Mouse (Mus musculus): Measurements from ENCODE around the gene 1700014D04Rik. TPM values are rescaled to one million over a fixed set of nuclear protein-coding genes. Genes with fewer than 3 reads are reported as not detected.
"Not testable (repeated sequence)": the region's sequence is repeated elsewhere in the genome, so short reads cannot be mapped to it uniquely, and the experiment has no call there.

1700014D04Rik gene
- polyA plus RNA-seq, 1 experiment from 2014 or later = not detected

DNA sequence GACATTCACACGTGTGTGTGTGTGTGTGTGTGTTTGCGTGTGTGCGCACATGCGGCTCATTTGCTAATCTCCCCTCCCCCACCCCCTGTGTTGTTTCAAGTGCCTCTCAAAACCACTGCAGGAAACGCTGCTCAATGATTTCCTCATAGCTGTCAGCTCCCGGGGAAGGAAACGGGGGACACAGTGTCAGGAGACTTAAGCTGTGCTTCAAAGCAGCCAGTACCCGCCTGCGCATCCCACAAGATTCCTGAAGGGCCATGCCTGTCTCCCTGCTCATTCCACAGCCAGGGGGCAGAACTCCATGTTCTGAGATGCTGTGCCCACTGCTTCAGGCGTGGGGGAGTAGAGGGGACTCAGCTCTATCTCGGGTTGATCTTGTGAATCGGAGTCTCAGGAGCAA lies 42.0 kb downstream of the 1700014D04Rik start:
- ATAC-seq (ENCODE audit: low read depth) = no peak
- peaks cover 18% of the 10 kb centered on the region for H3K27me3 ChIP-seq (ENCODE audit: control insufficient read depth, insufficient read depth, low read depth, low read length)
- WGBS (ENCODE audit: insufficient replicate concordance) = 13% methylated on average over 12 of the region's 12 CpGs
- H3K4me2 ChIP-seq (ENCODE audit: low read depth, low read length) = no peak overlapping the region
- no peak overlapping the region for H3K9ac ChIP-seq (ENCODE audit: low read depth, low read length)
- H3K36me3 ChIP-seq (ENCODE audit: control insufficient read depth, insufficient read depth) = no peaks in the 10 kb centered on the region
- H3K4me3 ChIP-seq (ENCODE audit: low read depth, low read length) = no peak overlapping the region
- no peaks in the 10 kb centered on the region for H3K4me1 ChIP-seq (ENCODE audit: control insufficient read depth, low read depth, low read length)
- H3K9me3 ChIP-seq (replicated peaks; ENCODE audit: control insufficient read depth, low read length) = no peaks in the 10 kb centered on the region
- H3K27ac ChIP-seq (ENCODE audit: low read length) = no peak overlapping the region

DNA sequence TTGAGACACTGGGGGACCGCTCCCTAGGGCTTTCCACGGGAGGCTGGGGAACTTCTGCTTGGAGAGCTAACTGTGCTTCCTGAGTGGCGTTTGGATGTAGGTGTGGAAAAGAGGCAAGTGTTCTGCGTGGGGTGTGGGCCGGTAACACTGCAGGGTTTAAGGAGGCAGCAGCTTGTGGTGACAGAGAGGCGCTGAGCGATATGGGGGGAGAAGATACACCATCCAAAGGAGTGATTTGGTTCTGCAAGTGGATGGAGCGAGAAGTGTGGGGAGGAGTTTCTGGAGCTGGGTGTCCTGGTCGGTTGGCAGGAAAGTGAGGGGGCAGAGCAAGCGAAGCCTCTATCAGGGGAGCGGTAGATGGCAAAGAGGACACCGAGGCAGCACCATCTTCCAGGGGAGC lies 43.0 kb downstream of the 1700014D04Rik start:
- Histone ChIP-seq H3K4me1 (ENCODE audit: control insufficient read depth, low read depth, low read length) (no peaks in the 10 kb centered on the region), H3K36me3 (ENCODE audit: control insufficient read depth, insufficient read depth) (no peaks in the 10 kb centered on the region), H3K9ac (ENCODE audit: low read depth, low read length) (no peak overlapping the region), H3K27me3 (ENCODE audit: control insufficient read depth, insufficient read depth, low read depth, low read length) (peaks cover 18% of the 10 kb centered on the region), H3K4me3 (ENCODE audit: low read depth, low read length) (no peak overlapping the region), H3K27ac (ENCODE audit: low read length) (no peak overlapping the region), H3K4me2 (ENCODE audit: low read depth, low read length) (no peak overlapping the region), H3K9me3 (replicated peaks; ENCODE audit: control insufficient read depth, low read length) (no peaks in the 10 kb centered on the region)
- WGBS (ENCODE audit: insufficient replicate concordance) = 66% methylated on average over 12 of the region's 12 CpGs
- no peak for ATAC-seq (ENCODE audit: low read depth)

DNA sequence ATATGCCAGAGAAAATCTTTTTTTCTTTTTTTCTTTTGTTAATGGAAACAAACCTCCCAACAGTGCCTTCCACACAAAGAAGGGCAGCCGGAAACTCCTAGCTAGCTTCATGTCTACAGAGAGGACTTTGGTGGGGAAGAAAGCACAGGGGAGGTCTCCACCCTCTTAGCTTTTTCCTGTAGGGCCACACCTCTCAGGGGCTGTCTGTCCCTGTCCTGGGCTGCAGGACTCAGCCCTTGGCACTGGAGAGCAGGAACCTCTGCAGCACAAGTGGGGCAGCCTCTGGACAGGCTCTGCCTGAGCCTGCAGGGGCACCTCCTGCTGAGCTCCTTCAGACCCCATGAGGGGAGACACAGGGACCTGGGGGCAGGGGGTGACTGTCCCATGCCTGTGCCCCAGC lies 46.4 kb downstream of the 1700014D04Rik start:
- H3K4me3 ChIP-seq (ENCODE audit: low read depth, low read length); H3K4me1 ChIP-seq (ENCODE audit: control insufficient read depth, low read depth, low read length); H3K4me2 ChIP-seq (ENCODE audit: low read depth, low read length); H3K36me3 ChIP-seq (ENCODE audit: control insufficient read depth, insufficient read depth); ATAC-seq (ENCODE audit: low read depth); H3K9ac ChIP-seq (ENCODE audit: low read depth, low read length); H3K9me3 ChIP-seq (replicated peaks; ENCODE audit: control insufficient read depth, low read length); H3K27ac ChIP-seq (ENCODE audit: low read length): not testable (repeated sequence)
- H3K27me3 ChIP-seq (ENCODE audit: control insufficient read depth, insufficient read depth, low read depth, low read length) = peaks cover 18% of the 10 kb centered on the region
- 50% methylated on average over 1 of the region's 1 CpGs for WGBS (ENCODE audit: insufficient replicate concordance)

DNA sequence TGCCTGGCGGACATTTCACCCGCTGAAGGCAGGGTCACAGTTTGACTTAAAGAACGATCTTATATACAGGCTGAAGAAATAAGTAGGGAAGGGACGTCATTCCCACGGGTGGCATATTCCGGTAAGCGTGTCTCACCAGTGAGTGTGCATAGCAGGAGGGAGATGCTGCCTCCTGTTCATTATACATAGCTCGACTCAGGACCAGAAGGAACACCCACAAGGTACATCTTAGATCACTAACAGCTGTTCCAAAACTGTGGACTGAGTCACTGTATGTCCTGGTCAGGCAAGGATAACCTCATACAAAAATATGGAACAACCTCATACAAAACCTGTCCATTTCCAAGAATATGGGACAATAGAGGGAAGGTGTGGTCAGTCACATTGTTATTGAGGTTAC lies 47.4 kb downstream of the 1700014D04Rik start:
- peaks cover 9% of the 10 kb centered on the region for H3K27me3 ChIP-seq (ENCODE audit: control insufficient read depth, insufficient read depth, low read depth, low read length)
- WGBS (ENCODE audit: insufficient replicate concordance) = 76% methylated on average over 8 of the region's 8 CpGs
- no peaks in the 10 kb centered on the region for H3K4me1 ChIP-seq (ENCODE audit: control insufficient read depth, low read depth, low read length)
- no peaks in the 10 kb centered on the region for H3K9me3 ChIP-seq (replicated peaks; ENCODE audit: control insufficient read depth, low read length)
- no peaks in the 10 kb centered on the region for H3K36me3 ChIP-seq (ENCODE audit: control insufficient read depth, insufficient read depth)
- no peak overlapping the region for H3K4me3 ChIP-seq (ENCODE audit: low read depth, low read length)
- H3K9ac ChIP-seq (ENCODE audit: low read depth, low read length) = no peak overlapping the region
- H3K4me2 ChIP-seq (ENCODE audit: low read depth, low read length) = no peak overlapping the region
- ATAC-seq (ENCODE audit: low read depth) = no peak
- no peak overlapping the region for H3K27ac ChIP-seq (ENCODE audit: low read length)

DNA sequence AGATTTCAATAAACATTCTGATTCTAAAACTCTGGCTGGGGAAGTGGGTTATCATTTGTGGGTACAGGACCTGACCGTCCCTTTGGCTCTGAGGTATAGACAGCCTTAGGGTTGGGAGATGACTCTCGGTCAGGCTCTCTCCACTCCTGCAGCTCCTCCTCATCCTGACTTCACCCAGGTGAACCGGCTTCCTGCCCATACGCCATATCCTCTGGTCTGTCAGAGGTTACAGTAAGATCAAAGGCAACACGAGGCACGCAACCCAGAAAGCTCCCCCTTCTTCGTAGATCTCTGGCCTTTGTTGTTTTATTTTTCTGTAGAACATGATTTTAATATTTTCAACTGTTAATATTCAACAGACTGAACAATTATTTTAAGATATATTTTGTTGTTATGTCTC lies 50.8 kb downstream of the 1700014D04Rik start:
- 72% methylated on average over 7 of the region's 7 CpGs for WGBS (ENCODE audit: insufficient replicate concordance)
- no peaks in the 10 kb centered on the region for H3K4me1 ChIP-seq (ENCODE audit: control insufficient read depth, low read depth, low read length)
- ATAC-seq (ENCODE audit: low read depth) = no peak

DNA sequence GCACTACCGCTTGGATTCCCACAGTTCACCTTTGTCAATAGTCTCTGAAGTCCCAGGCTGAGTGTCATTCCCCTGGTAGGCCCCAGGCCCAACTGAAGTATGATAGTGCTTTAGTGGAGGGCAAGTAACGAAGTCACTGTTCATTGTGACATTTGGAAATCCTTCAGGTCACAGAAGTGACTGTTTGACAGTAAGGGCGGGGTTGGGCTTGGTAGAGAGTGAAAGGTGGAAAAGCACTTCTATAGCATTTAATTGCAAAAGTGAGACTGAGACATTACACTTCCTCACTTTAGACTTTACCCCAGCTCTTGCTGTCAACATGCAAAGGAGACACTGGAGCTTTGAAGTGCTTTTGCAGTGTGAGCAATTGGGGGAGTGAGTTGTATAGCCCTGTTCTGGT lies 52.5 kb downstream of the 1700014D04Rik start, which contains the start of gene 4921517D22Rik:
4921517D22Rik (minus strand) TSS at position 101 of the 400 bp plus-strand sequence.
- no peak within 1 kb of the TSS for H3K4me3 ChIP-seq (ENCODE audit: low read depth, low read length)
- no peak within 1 kb of the TSS for H3K9ac ChIP-seq (ENCODE audit: low read depth, low read length)
- no peak within 1 kb of the TSS for H3K27ac ChIP-seq (ENCODE audit: low read length)
- H3K27me3 ChIP-seq (ENCODE audit: control insufficient read depth, insufficient read depth, low read depth, low read length) = no peaks in the 10 kb centered on the region; the same call in 1 of the 2 replicates
- no peaks in the 10 kb centered on the region for H3K9me3 ChIP-seq (replicated peaks; ENCODE audit: control insufficient read depth, low read length)
- no peak within 1 kb of the TSS for H3K4me2 ChIP-seq (ENCODE audit: low read depth, low read length)
- H3K4me1 ChIP-seq (ENCODE audit: control insufficient read depth, low read depth, low read length) = no peaks in the 10 kb centered on the region
- WGBS (ENCODE audit: insufficient replicate concordance) = 70% methylated on average over 3 of the region's 3 CpGs
- no peak for ATAC-seq (ENCODE audit: low read depth)
- H3K36me3 ChIP-seq (ENCODE audit: control insufficient read depth, insufficient read depth) = no peaks in the 10 kb centered on the region

More for the DNA sequence above, 50.8 kb downstream of the 1700014D04Rik start:
- H3K9me3 ChIP-seq (replicated peaks; ENCODE audit: control insufficient read depth, low read length) = no peaks in the 10 kb centered on the region
- no peaks in the 10 kb centered on the region; the same call in 1 of the 2 replicates for H3K27me3 ChIP-seq (ENCODE audit: control insufficient read depth, insufficient read depth, low read depth, low read length)
- no peak overlapping the region for H3K27ac ChIP-seq (ENCODE audit: low read length)
- H3K9ac ChIP-seq (ENCODE audit: low read depth, low read length) = no peak overlapping the region
- no peaks in the 10 kb centered on the region for H3K36me3 ChIP-seq (ENCODE audit: control insufficient read depth, insufficient read depth)
- no peak overlapping the region for H3K4me3 ChIP-seq (ENCODE audit: low read depth, low read length)
- no peak overlapping the region for H3K4me2 ChIP-seq (ENCODE audit: low read depth, low read length)

DNA sequence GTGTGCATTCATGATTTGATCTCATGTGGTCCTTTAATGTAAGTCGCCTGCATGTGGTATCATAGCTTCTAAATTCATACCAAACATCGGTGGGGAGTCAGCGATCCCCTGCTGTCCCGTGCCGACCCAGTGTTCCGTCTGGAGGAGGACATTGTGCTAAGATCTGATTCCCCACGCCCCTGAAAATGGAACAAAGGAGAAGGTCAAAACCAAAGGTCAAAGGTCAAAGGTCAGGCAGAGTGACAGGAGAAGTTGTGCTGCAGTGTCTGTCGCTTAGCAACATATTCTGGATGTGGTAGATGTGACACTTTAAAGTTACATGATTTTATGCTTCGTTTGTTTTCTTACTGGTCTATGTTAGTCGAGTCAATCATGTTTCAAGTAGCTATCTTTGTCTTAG lies 55.1 kb downstream of the 1700014D04Rik start:
- H3K4me1 ChIP-seq (ENCODE audit: control insufficient read depth, low read depth, low read length) = no peaks in the 10 kb centered on the region
- no peak overlapping the region for H3K27ac ChIP-seq (ENCODE audit: low read length)
- H3K36me3 ChIP-seq (ENCODE audit: control insufficient read depth, insufficient read depth) = no peaks in the 10 kb centered on the region
- H3K4me3 ChIP-seq (ENCODE audit: low read depth, low read length) = no peak overlapping the region
- no peaks in the 10 kb centered on the region for H3K9me3 ChIP-seq (replicated peaks; ENCODE audit: control insufficient read depth, low read length)
- no peak overlapping the region for H3K9ac ChIP-seq (ENCODE audit: low read depth, low read length)
- no peak overlapping the region for H3K4me2 ChIP-seq (ENCODE audit: low read depth, low read length)
- H3K27me3 ChIP-seq (ENCODE audit: control insufficient read depth, insufficient read depth, low read depth, low read length) = no peaks in the 10 kb centered on the region
- WGBS (ENCODE audit: insufficient replicate concordance) = 66% methylated on average over 10 of the region's 10 CpGs
- no peak for ATAC-seq (ENCODE audit: low read depth)

Other genes with a start within 250 kb of the 1700014D04Rik start
- 7.3 and 9.0 TPM in 2 replicates for gene Agtpbp1, start 161.5 kb downstream of the 1700014D04Rik start, polyA plus RNA-seq (2015; fragmentation: Nextera tagmentation; extraction: Ambion mirVana)
- gene Naa35, start 161.5 kb downstream of the 1700014D04Rik start, polyA plus RNA-seq (2015; fragmentation: Nextera tagmentation; extraction: Ambion mirVana) = 22.1 and 23.0 TPM in 2 replicates
- 36.8 and 38.6 TPM in 2 replicates for gene Golm1, start 70.9 kb downstream of the 1700014D04Rik start, polyA plus RNA-seq (2015; fragmentation: Nextera tagmentation; extraction: Ambion mirVana)
- gene 4921517D22Rik, start 52.6 kb downstream of the 1700014D04Rik start, polyA plus RNA-seq (2015; fragmentation: Nextera tagmentation; extraction: Ambion mirVana) = not detected in 2 replicates
- 0.12 TPM in 1 of 2 replicates, not detected in the other for gene Spata31d1a, start 36.4 kb downstream of the 1700014D04Rik start, polyA plus RNA-seq (2015; fragmentation: Nextera tagmentation; extraction: Ambion mirVana)
- gene Spata31d1b, start 34.5 kb downstream of the 1700014D04Rik start, polyA plus RNA-seq (2015; fragmentation: Nextera tagmentation; extraction: Ambion mirVana) = not detected in 2 replicates
- gene Spata31d1d, start 15.0 kb downstream of the 1700014D04Rik start, polyA plus RNA-seq (2015; fragmentation: Nextera tagmentation; extraction: Ambion mirVana) = 0.02 TPM in 1 of 2 replicates, not detected in the other
- gene Isca1, start 23.1 kb upstream of the 1700014D04Rik start, polyA plus RNA-seq (2015; fragmentation: Nextera tagmentation; extraction: Ambion mirVana) = 224 and 231 TPM in 2 replicates
- not detected in 2 replicates for gene Gm49354, start 35.5 kb upstream of the 1700014D04Rik start, polyA plus RNA-seq (2015; fragmentation: Nextera tagmentation; extraction: Ambion mirVana)
- 57.3 and 59.6 TPM in 2 replicates for gene Tut7, start 76.4 kb upstream of the 1700014D04Rik start, polyA plus RNA-seq (2015; fragmentation: Nextera tagmentation; extraction: Ambion mirVana)